Mouse (Mus musculus) cerebellum, adult 9-11 months (tissue): ENCODE results near the gene Nfya.
"Not testable (repeated sequence)": the region's sequence is repeated elsewhere in the genome, so short reads cannot be mapped to it uniquely, and the experiment has no call there.

Experiments
- DNase-seq: peaks from one replicate; pipeline ENCODE4 v3.0.0; 2022

Nfya gene

DNA sequence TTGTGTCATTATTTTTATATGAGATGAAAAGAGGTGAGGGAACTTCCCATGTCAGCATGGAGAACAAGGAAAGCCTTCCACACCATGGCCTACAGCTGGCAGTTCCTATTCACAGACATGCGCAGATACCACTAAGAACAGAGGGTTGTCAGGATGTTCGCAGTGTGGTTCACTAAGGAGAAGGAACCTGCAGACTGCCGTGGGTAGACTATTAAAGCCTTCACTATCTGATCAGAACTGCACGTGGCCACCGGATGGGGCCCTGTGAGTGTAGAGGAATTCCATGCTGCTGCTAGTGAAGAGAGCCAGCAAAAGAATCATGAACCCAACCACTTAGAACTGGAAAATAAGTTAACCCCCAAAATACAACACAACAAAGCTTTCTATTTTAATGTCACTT is 20.3 kb downstream of the Nfya start:
- no peak for DNase-seq

DNA sequence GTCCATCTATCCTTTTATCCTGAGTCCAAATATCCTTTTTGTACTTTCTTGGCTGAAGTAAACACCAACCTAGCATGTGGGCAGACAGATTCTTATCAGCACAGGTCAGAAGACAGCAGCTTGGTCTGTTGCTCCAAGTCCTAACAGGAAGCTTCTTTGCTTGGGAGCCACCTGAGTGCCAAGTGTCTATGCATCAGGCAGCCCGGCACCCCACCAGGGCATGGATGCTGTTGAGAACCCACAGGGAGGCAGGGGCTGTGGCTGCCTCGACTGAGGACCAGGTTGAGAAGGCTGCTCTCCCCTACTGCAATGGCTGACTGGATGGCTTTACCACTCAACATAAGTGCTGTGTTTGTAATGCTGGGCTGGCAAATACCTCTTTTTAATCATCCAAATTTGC is 21.0 kb downstream of the Nfya start:
- DNase-seq: no peak

DNA sequence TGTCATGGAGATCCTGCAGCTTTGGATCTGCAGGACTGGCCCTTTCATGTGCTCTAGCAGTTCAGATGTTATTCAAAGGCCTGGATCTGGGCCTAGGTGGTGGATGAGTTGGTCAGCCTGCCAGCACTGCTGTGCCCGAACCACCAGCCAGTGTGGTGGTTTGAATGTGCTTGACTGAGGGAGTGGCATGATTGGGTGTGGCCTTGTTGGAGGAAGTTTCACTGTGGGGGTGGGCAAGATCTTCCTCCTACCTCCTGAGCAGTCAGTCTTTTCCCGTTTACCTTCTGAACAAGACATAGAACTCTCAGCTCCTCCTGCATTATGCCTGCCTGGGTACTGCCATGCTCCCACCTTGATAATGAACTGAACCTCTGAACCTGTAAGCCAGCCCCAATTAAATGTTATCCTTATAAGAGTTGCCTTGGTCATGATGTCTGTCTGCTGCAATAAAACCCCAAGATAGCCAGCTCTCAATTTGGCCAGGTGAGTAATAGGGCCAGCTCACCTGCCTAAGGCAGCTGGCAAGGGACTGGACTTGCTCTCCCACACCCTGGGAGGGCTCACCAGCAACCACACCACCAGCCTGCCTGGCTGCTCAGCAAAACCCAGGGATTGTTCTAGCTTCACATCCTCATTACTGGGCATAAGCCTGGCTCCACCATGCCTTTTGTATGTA is 23.8 kb downstream of the Nfya start:
- DNase-seq: no peak

GRCm38 (mm10) chr17:48379050-48379449 is 30.7 kb downstream of the Nfya start:
- DNase-seq: no peak

GRCm38 (mm10) chr17:48376102-48376501 is 33.6 kb downstream of the Nfya start:
- DNase-seq: no peak

DNA sequence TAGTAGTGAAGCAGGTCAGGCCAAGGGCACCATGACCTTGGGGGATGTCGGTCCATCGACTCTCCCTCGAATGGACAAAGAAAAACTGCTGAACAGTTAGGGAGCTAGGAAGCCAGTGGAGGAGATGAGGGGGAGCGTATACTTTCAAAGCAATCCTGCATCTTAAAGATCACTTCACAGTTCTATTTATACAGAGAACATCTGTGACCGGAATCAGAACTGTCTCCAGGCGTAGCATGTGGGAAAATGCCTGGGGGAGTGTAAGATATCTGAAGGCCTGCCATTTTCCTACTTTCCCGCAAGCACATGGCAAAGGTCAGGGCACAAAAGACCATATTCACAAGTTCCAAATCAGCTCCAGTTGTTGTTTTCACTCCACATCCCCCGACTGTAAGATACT is 36.7 kb downstream of the Nfya start:
- DNase-seq: no peak

GRCm38 (mm10) chr17:48371621-48372020 is 38.1 kb downstream of the Nfya start:
- DNase-seq: no peak

GRCm38 (mm10) chr17:48366806-48367205 is 42.9 kb downstream of the Nfya start:
- no peak for DNase-seq

DNA sequence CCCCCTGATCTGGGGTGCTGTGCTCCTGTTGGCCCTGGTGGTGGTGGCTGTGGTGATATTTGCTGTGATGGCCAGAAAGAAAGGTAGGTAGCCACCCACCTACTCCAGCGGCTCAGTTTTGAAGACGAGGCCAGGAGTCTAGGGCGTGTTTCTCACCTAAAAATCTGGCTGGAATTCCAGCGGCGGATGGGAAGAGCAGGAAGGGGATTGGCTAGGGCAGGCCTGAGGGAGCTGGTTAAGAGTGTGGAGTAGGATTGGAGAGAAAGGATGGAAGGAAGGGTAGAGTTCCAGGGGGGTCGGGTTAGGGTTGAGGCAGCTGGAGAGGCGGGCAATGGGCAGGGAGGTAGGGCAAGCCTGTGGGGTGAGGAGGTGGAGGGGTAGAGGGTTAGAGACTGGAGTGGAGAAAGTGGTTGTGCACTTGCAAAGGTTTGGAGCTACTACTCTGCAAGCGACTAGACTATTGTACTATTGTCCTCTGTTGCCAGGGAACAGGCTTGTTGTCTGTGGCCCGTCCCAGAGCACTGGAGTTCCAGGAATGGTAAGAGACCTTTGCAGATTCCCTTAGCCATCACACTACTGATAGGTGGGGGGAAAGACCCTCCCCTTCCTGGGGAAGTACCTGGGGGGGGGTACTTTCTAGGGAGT is 44.1 kb downstream of the Nfya start:
- DNase-seq: no peak

DNA sequence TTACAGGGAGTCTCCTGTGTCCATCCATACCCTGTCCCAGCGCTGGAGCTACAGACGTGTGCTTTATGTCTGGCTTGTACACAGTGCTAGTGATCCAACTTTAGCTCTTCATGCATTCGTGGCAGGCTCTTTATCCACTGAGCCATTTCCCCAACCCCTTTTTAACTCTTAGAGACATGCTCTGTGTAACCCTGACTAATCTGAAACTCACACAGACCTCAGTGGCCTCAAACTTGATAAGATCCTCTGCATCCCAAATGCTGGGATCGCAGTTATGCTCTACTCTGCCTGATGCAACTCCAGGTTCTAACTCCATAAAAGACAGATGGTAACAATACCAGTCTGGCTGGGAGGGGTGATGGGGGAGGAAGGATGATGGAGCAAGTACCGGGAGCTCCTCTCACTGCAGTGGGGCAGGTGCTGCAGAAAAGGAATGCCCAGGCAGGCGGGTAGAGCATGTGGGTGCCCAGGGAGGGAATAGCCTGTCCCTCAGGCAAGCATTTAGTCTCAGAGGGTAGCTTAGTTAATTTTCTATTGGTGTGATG is 46.2 kb downstream of the Nfya start:
- no peak for DNase-seq

GRCm38 (mm10) chr17:48362966-48363365 is 46.7 kb downstream of the Nfya start:
- peak; percentile 18 for DNase-seq

GRCm38 (mm10) chr17:48362346-48362745 is 47.4 kb downstream of the Nfya start:
- no peak for DNase-seq

- no peak for DNase-seq
Observed at GRCm38 (mm10) chr17:48360462-48360861, 49.2 kb downstream of the Nfya start.

DNA sequence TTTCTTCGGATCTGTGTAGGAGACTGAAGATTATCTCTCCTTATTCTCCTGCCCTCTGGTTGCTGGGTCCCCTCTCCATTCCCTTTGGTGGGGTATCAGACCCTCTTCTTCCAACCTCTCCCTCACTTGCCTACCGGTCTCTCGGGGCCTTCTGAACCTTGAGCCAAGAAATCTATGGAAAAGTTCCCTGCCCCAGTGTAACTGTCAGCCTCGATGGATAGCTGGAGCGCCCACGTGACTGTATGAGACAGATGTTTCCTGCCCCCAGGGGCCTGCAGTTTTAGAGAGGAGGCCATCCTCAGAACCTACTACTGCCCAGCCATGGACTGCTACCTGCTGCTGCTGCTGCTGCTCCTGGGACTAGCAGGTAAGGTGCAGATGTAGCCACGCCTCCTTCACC is 50.1 kb downstream of the Nfya start, which contains the start of gene Treml1:
Gene Treml1 (plus strand): TSS at position 301 of the 400 bp plus-strand sequence.
- no peak for DNase-seq

DNA sequence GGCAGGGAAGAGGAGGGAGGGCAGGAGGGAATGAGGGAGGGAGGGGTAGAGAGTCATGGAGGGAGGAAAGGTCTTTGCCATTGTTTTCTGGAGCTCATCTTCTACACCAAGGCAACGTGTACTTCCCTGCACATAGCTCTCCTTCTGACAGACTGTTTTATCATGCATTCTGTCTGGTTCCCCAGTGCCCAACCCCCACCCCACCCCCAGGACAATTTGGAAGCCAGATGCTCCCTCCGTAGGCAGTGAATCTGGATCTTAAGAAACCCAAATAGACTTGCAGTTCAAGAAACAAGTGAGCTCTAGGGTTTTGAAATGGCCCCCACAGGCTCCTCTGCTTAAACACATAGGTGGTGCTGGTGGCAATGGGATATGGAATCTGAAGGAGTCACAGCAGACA is 51.8 kb downstream of the Nfya start:
- no peak for DNase-seq

GRCm38 (mm10) chr17:48355822-48356221 is 53.9 kb downstream of the Nfya start:
- no peak for DNase-seq

- DNase-seq: not testable (repeated sequence)
Observed at GRCm38 (mm10) chr17:48352976-48353375, 56.7 kb downstream of the Nfya start.

DNA sequence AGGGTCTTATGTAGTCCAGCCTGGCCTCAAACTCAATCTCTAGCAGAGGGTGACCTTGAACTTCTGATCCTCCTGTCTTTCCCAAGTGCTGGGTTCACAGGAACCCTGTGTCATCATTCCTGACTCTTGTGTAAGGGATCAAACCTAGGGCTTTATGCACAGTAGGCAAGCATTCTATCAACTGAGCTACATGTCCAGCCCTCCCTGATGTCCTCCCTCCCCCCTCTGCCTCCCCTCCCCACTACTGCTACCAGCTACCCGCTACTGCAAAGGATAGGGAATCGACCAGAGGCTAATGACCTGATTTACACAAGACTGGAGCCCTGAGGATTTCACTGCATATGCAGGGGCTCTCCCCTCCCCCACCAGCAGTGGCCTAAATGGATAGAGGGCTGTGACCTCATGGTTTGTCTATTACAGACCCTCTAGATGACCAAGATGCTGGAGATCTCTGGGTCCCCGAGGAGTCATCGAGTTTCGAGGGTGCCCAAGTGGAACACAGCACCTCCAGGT is 59.0 kb downstream of the Nfya start:
- DNase-seq: no peak

GRCm38 (mm10) chr17:48347287-48347686 is 62.4 kb downstream of the Nfya start:
- DNase-seq: no peak

- no peak for DNase-seq
Observed at GRCm38 (mm10) chr17:48346834-48347233, 62.9 kb downstream of the Nfya start.

DNA sequence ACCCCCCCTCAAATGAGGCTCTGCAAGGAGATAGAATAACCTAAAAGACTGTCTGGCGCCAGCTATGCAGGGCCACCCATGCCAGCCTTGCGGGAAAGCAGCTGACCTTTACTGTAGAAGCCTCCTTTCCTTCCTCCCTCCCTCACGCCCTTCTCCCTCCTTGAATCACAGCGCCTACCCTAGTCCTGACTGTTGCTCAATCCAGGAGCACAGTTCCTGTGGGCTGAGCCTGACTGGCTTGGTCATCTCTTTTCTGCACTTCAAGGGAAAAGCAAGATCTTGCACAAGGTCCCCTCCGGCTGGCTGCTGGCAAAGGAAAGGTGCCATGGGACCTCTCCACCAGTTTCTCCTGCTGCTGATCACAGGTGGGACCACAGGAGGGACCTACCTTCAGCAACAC is 63.5 kb downstream of the Nfya start, which contains the start of gene Trem2:
Gene Trem2 (plus strand): TSS at position 171 of the 400 bp plus-strand sequence.
- no peak for DNase-seq

DNA sequence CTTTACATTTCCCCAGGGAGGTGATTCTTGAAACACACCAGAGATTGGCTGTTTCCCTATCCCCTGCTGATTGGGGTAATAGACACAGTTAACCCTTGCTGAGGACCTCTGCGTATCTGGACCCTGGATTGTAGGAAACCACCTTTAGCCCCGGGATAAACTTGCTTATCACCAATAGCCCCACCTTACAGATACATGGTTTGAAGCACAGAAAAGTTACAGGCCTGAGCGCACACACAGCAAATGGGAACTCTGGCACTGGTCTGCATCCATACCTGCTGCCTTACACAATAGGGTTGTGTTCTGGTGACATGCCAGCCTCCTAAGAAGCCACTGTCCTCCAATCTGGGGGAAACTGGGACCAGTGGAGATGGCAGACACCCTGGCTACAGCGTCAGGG is 63.9 kb downstream of the Nfya start:
- no peak for DNase-seq

DNA sequence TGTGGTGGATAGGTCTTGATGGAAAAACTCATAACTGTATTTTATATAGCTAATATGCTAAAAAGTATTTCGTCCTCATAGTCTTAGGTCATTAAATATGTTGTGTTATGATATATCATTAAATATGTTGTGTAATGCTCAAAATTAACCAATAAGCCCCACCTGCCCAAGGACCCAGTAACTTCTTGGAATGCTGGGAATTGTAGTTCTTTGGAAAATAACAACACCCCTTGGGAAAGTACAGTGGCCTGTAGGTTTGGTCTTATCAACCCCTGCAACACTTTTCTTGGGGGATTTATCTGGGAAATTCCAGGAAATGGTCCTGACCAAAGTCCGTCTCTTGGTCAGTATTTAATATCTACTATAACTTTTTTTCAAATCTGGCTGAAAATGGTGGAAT is 66.6 kb downstream of the Nfya start:
- DNase-seq: no peak

DNA sequence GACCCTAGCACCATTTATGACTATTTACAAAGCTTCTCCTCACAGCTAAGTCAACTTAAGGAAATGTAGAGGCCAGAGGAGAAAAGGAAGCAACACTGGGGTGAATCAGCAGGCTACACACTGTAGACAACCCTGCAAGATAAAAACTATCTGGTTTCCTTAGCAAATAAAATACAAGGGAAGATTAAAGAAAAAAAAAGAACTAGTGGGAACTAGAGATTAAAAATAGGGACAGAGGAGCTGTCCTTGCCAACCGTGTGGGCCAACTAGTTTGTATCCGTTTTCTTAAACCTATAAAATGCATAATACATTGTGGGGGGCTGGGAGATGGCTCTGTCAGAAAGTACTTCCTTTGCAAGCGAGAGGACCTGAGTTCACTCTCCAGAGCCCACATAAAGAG is 67.8 kb downstream of the Nfya start:
- no peak for DNase-seq
